Mouse (Mus musculus): Measurements from ENCODE around the gene Them7. TPM values are rescaled to one million over a fixed set of nuclear protein-coding genes. Genes with fewer than 3 reads are reported as not detected.

The Them7 gene
- polyA plus RNA-seq, 1 experiment from 2014 or later, result 1.4 TPM

DNA sequence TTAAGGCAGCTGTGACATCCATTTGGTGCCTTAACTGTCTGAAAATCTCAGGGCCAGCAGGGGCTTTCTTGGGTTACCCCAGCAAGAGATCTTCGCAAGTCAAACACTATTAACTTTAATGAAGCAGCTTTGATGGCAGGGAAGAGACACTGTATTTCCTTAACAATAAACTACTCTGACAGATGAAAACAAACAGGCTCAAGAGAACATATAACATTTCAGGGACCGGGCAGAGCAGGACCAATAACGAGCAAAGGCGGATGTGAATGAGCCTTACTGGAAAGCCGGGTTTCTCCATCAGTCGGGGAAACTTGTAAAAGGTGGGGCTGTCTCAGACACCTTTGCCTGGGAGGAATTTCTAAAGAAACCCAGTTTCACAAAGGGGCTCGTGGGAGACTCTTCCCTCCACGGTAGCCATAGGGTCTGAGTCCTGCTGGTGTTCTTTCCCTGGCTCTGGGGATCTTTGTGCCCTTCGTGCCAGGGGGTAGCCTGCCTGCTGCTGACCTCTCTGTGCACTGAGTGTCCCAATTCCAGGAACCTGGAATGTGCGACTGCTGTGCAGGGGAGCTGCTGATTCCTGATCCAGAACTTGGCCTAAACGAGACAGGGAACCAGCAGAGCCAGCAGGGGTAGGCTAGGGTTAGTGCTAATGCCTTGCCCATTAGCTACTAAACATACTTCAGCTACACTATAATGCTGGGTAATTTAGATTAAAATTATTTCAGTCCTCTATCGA lies 11.4 kb downstream of the Them7 start:
- H3K4me3 ChIP-seq (replicated peaks), result no peak overlapping the region
- H3K9me3 ChIP-seq (replicated peaks), result no peaks in the 10 kb centered on the region
- no peaks in the 10 kb centered on the region for H3K36me3 ChIP-seq (replicated peaks)
- H3K27ac ChIP-seq (replicated peaks), result no peak overlapping the region
- 45% methylated on average over 12 of the region's 12 CpGs for WGBS (ENCODE audit: insufficient replicate concordance)
- no peak overlapping the region for H3K4me2 ChIP-seq
- no peaks in the 10 kb centered on the region for H3K27me3 ChIP-seq
- peaks cover 7% of the 10 kb centered on the region; the same call in 1 of the 2 replicates for H3K4me1 ChIP-seq (replicated peaks)
- H3K9ac ChIP-seq, result no peak overlapping the region
- ATAC-seq (ENCODE audit: insufficient read depth), result no peak

DNA sequence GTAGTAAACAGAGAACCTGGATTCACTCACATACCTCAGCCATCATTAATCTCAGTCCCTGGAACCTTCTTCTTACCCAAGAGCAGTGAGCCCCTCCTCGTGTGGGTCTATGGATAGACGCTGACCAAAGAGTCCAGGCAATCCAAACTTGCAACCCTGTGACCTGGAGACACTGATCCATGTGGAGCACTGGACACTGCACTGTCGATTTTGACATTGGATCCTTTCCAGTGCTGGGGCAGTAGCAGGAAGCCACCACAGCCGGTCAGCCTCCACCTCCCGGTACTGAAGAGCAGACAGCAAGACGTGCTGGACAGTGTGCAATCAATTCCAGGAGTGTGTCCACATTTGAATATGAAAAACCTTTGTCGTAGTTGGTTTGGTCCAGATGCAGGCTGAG lies 13.3 kb downstream of the Them7 start:
- Histone ChIP-seq H3K9me3 (replicated peaks) (no peaks in the 10 kb centered on the region), H3K4me2 (no peak overlapping the region), H3K4me1 (replicated peaks) (peaks cover 7% of the 10 kb centered on the region; the same call in 1 of the 2 replicates), H3K36me3 (replicated peaks) (no peaks in the 10 kb centered on the region), H3K27me3 (no peaks in the 10 kb centered on the region), H3K9ac (no peak overlapping the region), H3K27ac (replicated peaks) (no peak overlapping the region), H3K4me3 (replicated peaks) (no peak overlapping the region)
- no peak for ATAC-seq (ENCODE audit: insufficient read depth)
- WGBS (ENCODE audit: insufficient replicate concordance), result 44% methylated on average over 7 of the region's 7 CpGs

DNA sequence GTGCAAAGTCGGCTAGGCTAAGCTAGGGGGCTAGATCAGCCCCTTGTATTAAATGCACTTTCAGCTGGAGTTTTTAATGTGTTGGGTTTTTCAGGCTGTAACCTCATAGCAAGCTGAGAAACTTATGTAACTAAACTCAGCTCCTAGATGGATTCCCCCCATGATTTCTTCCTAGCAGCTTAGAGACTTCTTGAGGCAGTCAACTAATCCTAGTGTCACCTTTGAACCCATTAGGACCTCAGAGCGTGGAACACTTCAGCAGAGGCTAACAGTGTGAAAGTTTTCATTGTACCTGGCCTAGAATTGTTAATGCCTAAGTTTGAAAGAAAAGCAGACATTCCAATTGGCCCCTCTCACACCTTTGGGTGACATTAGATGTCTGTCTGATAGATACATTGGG lies 13.7 kb downstream of the Them7 start:
- Histone ChIP-seq H3K27me3 (no peaks in the 10 kb centered on the region), H3K9ac (no peak overlapping the region), H3K9me3 (replicated peaks) (no peaks in the 10 kb centered on the region), H3K36me3 (replicated peaks) (no peaks in the 10 kb centered on the region), H3K4me3 (replicated peaks) (no peak overlapping the region), H3K27ac (replicated peaks) (no peak overlapping the region), H3K4me2 (no peak overlapping the region), H3K4me1 (replicated peaks) (peaks cover 7% of the 10 kb centered on the region; the same call in 1 of the 2 replicates)
- ATAC-seq (ENCODE audit: insufficient read depth), result no peak
- WGBS (ENCODE audit: insufficient replicate concordance), result 62% methylated on average over 2 of the region's 2 CpGs

DNA sequence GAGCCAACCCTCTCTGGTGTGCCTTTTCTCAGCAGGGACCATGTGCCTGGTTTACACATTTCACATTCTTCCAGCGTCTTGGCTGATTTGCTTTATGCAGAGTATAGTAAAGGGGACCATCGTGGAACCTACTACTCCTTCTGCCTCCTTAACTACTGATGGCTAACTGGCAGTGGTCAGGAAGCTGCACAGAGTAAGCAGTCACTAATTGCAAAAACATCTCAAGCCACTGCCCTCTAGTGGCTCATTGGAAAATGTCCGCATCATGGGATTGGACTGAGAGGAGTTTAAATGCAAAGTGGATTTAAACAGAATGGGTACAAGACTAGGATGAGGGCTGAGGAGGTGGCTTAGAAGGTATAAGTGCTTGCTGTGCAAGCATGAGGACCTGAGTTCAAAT lies 14.7 kb downstream of the Them7 start:
- no peak overlapping the region for H3K9ac ChIP-seq
- peaks cover 7% of the 10 kb centered on the region; the same call in 1 of the 2 replicates for H3K4me1 ChIP-seq (replicated peaks)
- no peak overlapping the region for H3K4me2 ChIP-seq
- no peaks in the 10 kb centered on the region for H3K36me3 ChIP-seq (replicated peaks)
- WGBS (ENCODE audit: insufficient replicate concordance), result 12% methylated on average over 3 of the region's 3 CpGs
- H3K27me3 ChIP-seq, result no peaks in the 10 kb centered on the region
- no peaks in the 10 kb centered on the region for H3K9me3 ChIP-seq (replicated peaks)
- no peak overlapping the region for H3K27ac ChIP-seq (replicated peaks)
- no peak for ATAC-seq (ENCODE audit: insufficient read depth)
- H3K4me3 ChIP-seq (replicated peaks), result no peak overlapping the region

DNA sequence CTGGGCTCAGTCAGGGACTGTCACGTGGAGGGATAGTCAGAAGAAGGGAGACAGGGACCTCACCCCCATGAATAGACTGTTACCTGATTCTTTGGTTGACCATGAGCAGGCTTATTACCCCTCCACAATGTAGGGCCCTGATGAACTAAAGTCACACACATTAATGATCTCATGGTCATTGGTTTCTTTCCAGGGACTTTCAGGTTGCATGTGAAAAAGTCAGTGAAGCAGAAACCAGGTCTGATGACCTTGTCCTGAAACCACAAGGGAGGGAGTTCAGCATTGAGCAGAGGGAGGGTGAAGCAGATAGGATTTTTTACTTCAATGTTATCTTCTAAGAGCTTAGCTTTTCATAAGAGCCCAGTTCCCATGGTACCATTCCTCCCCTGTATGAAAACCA lies 16.5 kb downstream of the Them7 start:
- ATAC-seq (ENCODE audit: insufficient read depth), result no peak
- H3K9me3 ChIP-seq (replicated peaks), result no peaks in the 10 kb centered on the region

DNA sequence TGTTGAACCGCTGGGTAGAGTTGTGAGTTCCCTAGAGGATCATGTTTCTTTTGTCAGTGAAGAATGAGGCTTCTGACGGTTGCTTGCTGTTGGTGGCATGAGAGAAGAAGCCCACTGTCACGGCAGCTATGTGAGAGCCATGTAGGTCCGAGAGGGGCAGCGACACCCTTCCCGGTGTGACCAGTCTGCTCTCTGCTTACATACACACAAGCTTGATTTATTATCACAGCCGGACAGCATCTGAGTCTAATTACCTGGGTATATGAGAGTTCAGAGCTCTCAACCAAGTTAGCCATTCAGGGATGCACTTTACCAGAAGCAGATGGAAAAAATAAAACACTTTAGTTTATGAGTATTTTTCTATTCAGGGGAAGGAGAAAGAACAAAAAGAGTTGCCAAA lies 18.8 kb downstream of the Them7 start:
- H3K9me3 ChIP-seq (replicated peaks), result no peaks in the 10 kb centered on the region
- no peaks in the 10 kb centered on the region for H3K4me1 ChIP-seq (replicated peaks)
- no peaks in the 10 kb centered on the region for H3K27me3 ChIP-seq
- no peak overlapping the region for H3K9ac ChIP-seq
- H3K4me2 ChIP-seq, result no peak overlapping the region
- H3K27ac ChIP-seq (replicated peaks), result no peak overlapping the region
- H3K36me3 ChIP-seq (replicated peaks), result no peaks in the 10 kb centered on the region
- 65% methylated on average over 7 of the region's 7 CpGs for whole genome bisulfite sequencing (ENCODE audit: insufficient replicate concordance)
- no peak for ATAC-seq (ENCODE audit: insufficient read depth)
- no peak overlapping the region for H3K4me3 ChIP-seq (replicated peaks)

More for the DNA sequence above, 16.5 kb downstream of the Them7 start:
- Histone ChIP-seq H3K36me3 (replicated peaks) (no peaks in the 10 kb centered on the region), H3K4me1 (replicated peaks) (0 out of 2 replicates have a peak, but pooled peaks cover 3% of the 10 kb centered on the region), H3K4me2 (no peak overlapping the region), H3K4me3 (replicated peaks) (no peak overlapping the region), H3K27me3 (no peaks in the 10 kb centered on the region), H3K9ac (no peak overlapping the region), H3K27ac (replicated peaks) (no peak overlapping the region)
- 46% methylated on average over 1 of the region's 1 CpGs for WGBS (ENCODE audit: insufficient replicate concordance)

DNA sequence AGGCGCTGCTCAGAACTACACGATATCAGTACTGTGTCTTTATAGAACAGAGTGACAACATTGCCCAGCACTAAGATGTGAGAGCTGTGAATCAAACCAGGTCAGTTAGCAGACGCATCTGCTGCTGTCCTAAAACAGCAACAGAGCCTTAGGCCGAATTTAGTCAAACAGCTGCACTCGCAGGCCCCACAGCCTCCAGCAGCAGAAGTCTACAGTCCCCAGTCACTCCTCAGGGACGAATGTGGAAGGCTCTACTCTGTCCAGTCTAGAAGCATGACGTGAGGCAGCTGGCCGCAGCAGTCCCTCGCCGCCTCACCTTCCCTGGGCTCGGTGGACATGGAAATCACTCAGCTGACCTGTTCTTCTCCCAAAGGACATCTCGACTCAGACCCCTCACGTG lies 20.6 kb downstream of the Them7 start:
- no peaks in the 10 kb centered on the region for H3K27me3 ChIP-seq

DNA sequence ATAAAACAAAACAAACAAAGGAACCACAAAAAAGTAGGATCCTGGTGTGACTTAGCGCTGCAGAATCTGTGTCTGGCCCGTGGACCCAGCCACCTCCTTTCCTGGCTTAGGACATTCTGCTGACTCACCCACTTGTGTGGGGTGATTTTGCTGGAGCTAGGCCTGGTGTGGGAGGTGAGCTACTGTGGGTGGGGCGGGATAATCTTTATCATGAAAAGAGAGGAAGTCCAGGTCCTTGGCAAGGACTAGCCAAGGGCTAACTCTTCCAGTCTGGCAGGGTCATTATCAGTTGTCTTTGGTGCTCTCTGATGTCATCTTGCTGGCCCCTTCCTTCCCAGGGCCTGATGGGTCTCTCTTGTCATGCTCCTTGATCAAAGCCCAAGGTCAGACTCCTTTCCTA lies 27.9 kb downstream of the Them7 start:
- Histone ChIP-seq H3K9me3 (replicated peaks) (no peaks in the 10 kb centered on the region), H3K36me3 (replicated peaks) (no peaks in the 10 kb centered on the region), H3K27ac (replicated peaks) (no peak overlapping the region), H3K4me3 (replicated peaks) (no peak overlapping the region), H3K4me1 (replicated peaks) (no peaks in the 10 kb centered on the region), H3K27me3 (no peaks in the 10 kb centered on the region), H3K9ac (no peak overlapping the region), H3K4me2 (no peak overlapping the region)
- ATAC-seq (ENCODE audit: insufficient read depth), result no peak
- 37% methylated on average over 3 of the region's 3 CpGs for whole genome bisulfite sequencing (ENCODE audit: insufficient replicate concordance)

More for the DNA sequence above, 20.6 kb downstream of the Them7 start:
- no peak overlapping the region for H3K9ac ChIP-seq
- H3K4me1 ChIP-seq (replicated peaks), result no peaks in the 10 kb centered on the region
- H3K27ac ChIP-seq (replicated peaks), result no peak overlapping the region
- WGBS (ENCODE audit: insufficient replicate concordance), result 63% methylated on average over 13 of the region's 13 CpGs
- no peak overlapping the region for H3K4me2 ChIP-seq
- no peaks in the 10 kb centered on the region for H3K9me3 ChIP-seq (replicated peaks)
- ATAC-seq (ENCODE audit: insufficient read depth), result no peak
- H3K4me3 ChIP-seq (replicated peaks), result no peak overlapping the region
- H3K36me3 ChIP-seq (replicated peaks), result no peaks in the 10 kb centered on the region

DNA sequence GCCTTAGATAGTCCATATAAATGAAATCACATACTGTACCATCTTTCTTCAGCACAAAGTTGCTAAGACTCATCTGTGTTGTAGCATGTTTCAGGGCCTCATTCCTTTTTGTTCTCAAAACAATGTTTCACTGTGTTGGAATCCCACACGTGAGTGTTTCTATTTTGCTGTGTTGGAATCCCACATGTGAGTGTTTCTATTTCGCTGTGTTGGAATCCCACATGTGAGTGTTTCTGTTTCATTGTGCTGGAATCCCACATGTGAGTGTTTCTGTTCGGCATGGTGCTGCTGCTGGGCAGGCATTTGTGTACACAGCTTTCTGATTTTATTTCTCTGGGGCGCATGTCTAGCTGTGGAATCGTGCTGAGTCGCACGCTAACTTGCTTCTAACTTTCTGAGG lies 28.7 kb downstream of the Them7 start:
- ATAC-seq (ENCODE audit: insufficient read depth), result no peak
- 51% methylated on average over 7 of the region's 7 CpGs for WGBS (ENCODE audit: insufficient replicate concordance)
- H3K36me3 ChIP-seq (replicated peaks), result no peaks in the 10 kb centered on the region
- H3K27ac ChIP-seq (replicated peaks), result no peak overlapping the region
- H3K9me3 ChIP-seq (replicated peaks), result no peaks in the 10 kb centered on the region
- no peaks in the 10 kb centered on the region for H3K27me3 ChIP-seq
- H3K4me1 ChIP-seq (replicated peaks), result no peaks in the 10 kb centered on the region
- H3K4me3 ChIP-seq (replicated peaks), result no peak overlapping the region
- no peak overlapping the region for H3K9ac ChIP-seq
- H3K4me2 ChIP-seq, result no peak overlapping the region

DNA sequence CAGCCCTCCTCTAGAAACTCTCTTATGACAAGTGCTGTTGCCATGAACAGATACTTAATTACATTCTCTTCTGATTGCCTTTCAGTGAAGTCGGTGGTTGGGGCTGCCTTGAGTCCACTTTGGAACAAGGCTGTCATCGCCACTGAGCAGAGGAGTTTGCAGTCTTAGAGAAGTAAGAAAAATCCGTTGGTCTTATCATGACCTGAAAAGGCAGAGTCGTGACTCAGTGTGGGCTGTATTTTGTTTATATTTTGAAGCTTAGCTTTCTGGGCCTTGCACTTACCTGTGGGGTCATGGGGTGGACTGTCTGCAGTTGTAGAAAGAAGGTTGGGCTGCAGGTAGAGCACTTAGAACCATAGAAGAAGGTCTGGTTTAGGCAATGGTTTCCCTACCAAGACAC lies 31.3 kb downstream of the Them7 start:
- no peak overlapping the region for H3K9ac ChIP-seq
- no peaks in the 10 kb centered on the region for H3K27me3 ChIP-seq
- WGBS (ENCODE audit: insufficient replicate concordance), result 38% methylated on average over 4 of the region's 4 CpGs
- no peaks in the 10 kb centered on the region for H3K36me3 ChIP-seq (replicated peaks)
- no peak overlapping the region for H3K27ac ChIP-seq (replicated peaks)
- H3K4me1 ChIP-seq (replicated peaks), result no peaks in the 10 kb centered on the region
- H3K4me2 ChIP-seq, result no peak overlapping the region
- H3K9me3 ChIP-seq (replicated peaks), result no peaks in the 10 kb centered on the region
- no peak for ATAC-seq (ENCODE audit: insufficient read depth)
- H3K4me3 ChIP-seq (replicated peaks), result no peak overlapping the region

DNA sequence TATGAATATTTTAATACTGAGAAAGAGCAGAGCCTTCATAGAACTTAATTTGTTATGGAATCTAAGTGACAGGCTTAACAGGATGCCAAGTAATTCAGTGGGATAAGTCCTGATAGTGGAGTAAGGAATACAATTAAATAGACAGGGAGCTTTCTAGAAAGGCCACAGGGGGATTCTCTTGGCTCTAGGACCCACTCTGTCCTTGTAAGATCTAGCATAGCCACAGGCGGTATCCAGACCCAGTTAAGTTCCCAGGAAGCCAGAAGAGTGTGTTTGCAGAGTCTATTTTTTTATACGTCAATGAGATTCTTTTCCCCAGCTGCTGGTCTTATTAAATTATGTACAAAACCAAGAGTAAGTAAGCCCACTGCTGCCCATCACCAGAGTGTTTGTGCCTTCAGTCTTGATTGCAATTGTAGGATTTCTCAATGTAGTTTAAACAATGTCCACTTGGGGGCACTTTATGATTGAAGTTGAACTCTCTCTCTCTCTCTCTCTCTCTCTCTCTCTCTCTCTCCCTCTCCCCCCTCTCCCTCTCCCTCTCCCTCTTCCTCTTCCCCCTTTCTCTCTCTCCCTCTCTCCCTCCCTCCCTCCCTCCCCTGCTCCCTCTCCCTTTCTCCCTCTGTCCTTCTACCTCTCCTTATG lies 32.4 kb downstream of the Them7 start:
- Histone ChIP-seq H3K4me1 (replicated peaks) (no peaks in the 10 kb centered on the region), H3K9me3 (replicated peaks) (no peaks in the 10 kb centered on the region), H3K9ac (no peak overlapping the region), H3K4me3 (replicated peaks) (no peak overlapping the region), H3K36me3 (replicated peaks) (no peaks in the 10 kb centered on the region), H3K4me2 (no peak overlapping the region), H3K27me3 (no peaks in the 10 kb centered on the region), H3K27ac (replicated peaks) (no peak overlapping the region)
- WGBS (ENCODE audit: insufficient replicate concordance), result 52% methylated on average over 2 of the region's 2 CpGs
- no peak for ATAC-seq (ENCODE audit: insufficient read depth)

All from liver, embryonic 15.5 days (tissue).